Mouse (Mus musculus) B cell, adult 62 days (primary cell): ENCODE data around the gene Sept11. TPM values are rescaled to one million over a fixed set of nuclear protein-coding genes. Genes with fewer than 3 reads are reported as not detected.

Experiments used
- total RNA-seq: library from RNA; stranded (reverse); gene quantifications from 4 replicates; pipeline ENCODE4 v1.2.4, GENCODE M21; 2023

Gene Sept11
- 111 to 128 TPM (median 121 TPM) in 4 replicates for total RNA-seq

GRCm38 (mm10) chr5:93092857-93093622, at the start of gene Sept11:
Sept11 (plus strand) TSS chr5:93093437.

DNA sequence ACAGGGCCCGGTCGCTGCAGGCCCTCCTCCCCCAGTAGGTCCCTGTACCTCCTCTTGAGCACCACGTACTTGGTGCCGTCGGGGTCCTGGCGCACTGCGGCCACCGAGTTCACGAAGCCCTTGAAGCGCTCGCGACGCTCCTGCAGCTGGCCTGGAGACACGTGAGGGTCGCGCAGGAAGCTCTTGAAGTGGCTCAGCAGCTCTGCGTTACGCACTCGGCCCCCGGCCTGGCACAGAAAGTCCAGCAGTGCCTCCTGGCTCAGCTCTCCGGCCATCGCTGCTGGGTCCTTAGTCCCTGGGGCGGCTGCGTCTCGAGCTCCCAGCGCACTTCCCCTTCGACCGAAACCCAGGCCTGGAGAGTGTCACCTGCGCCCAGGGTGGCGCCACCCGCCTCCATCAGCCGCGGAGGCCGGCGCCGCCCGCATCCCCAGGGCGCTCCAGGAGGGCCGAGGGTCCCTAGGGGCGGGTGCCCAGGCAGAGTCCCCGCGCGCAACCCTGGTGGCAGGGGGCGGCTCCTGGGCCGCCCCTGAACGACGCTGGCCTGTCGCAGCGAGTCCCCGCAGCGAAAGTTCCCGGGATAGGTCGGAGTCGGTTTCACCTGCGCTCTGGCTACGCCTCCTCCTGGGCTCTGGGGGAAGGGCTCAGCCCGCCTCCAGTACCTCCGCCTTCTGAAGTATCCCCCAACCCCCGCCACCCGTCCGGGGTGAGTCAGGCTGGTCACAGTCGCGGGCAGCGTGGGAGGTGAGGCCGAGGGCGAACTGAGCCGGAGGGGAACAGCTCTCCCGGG, 48.5 kb upstream of the Sept11 start, which contains the start of gene Sowahb:
TSS of gene Sowahb (minus strand) at position 439 of the 787 bp plus-strand sequence.

DNA sequence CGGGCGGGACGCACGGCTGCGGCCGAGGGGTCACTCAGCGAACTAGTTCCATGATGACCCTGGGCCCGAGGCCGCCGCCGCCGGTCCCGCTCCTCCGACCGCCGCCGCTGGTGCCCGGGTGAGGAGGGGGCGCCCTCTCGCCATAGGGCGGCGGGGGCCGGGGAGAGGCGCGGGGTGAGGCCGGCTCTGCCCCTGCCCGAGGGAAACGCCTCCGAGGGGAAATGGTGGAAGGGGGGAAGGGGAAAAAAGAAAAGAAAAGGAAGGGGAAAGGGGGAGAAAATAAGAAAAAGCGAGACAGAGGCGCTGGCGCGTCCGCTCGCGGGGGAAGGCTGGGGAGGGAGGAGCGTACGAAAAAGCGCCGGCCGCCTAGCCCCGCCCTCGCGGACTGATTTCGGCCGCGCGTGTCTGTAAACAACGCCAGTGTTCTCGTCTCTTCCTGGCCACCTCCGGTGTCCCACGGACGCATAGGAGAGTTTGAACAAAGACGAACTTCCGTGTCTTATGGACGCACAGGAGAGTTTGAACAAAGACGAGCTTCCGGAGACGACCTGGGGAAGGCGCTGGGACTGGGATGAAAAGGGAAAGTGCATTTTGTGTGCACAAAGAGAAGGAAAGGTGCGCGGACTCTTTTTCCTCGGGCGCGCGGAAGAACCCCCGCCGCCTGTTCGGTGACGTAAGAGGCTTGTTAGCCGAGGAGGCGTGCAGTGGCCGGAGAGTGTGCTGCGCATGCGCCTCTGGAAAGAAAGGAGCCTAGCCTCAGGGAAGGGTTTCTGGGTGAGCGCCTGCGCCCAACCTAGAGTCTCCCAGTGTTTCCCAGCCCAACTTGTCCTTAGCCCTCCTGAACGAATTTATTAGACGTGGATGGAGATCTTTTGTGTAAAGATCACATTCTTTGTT, 113.1 kb downstream of the Sept11 start, which contains the start of the genes Ccni and 2010109A12Rik:
TSS of gene Ccni (minus strand) at position 387 of the 897 bp plus-strand sequence.
TSS of gene 2010109A12Rik (plus strand) at position 410 of the 897 bp plus-strand sequence.

Other genes starting within 250 kb of the Sept11 start
- 0.18 TPM in 1 of 4 replicates, not detected in the others for gene Sowahb, start 48.4 kb upstream of the Sept11 start, total RNA-seq
- 149 to 172 TPM (median 158 TPM) in 4 replicates for gene Ccni, start 113.1 kb downstream of the Sept11 start, total RNA-seq
- gene 2010109A12Rik, start 113.1 kb downstream of the Sept11 start, total RNA-seq, result 0.66 to 2.5 TPM (median 2.2 TPM) in 4 replicates
- 64.5 to 69.2 TPM (median 67.9 TPM) in 4 replicates for gene Ccng2, start 173.8 kb downstream of the Sept11 start, total RNA-seq